Mouse (Mus musculus): ENCODE results near the gene Gm6358. TPM values are rescaled to one million over a fixed set of nuclear protein-coding genes. Genes with fewer than 3 reads are reported as not detected.
"Not testable (repeated sequence)": the region's sequence is repeated elsewhere in the genome, so short reads cannot be mapped to it uniquely, and the experiment has no call there.

The Gm6358 gene
- total RNA-seq (2021), result not detected

DNA sequence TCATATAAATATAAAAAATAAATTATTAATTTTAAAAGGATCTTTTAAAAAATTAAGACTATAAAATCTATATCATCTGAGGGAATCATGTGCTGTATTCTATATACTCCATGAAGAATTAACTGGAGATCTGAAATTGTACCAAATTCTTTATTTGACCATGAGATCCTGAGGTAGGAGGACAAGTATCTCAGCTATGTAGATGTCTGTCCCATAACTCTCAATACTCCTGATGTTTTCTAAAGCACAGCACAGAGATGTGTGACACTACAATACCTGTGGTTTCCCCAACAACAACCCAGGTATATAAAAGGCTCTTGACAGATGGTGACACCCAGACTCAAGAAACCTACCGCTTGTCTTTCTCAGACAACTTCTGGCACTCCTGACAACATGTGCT, at the start of gene Gm6358:
Gene Gm6358, plus strand, starts transcription at position 301 of the 400 bp plus-strand sequence.
- intact Hi-C loops (cut with DNase I), result no loop called here

DNA sequence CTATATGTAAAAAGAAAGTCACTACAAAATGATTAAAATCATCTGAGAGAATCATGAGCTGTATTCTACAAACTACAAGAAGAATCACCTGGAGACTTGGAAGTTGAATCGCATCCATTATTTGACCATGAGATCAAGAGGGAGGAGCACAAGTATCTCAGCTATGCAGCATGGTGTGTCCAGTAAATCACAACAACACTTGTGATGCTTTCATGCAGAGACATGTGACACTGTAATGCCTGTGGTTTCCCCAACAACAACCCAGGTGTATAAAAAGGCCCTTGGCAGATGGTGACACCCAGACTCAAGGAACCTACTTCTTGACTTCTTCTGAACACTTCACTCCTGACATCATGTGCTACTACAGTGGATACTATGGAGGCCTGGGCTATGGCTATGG, 10.1 kb downstream of the Gm6358 start, which contains the start of gene Gm10061:
Gene Gm10061, plus strand, starts transcription at position 301 of the 400 bp plus-strand sequence.
- intact Hi-C loops (cut with DNase I), result no loop called here
- no peak for DNase-seq (ENCODE audit: low spot score in 2 of 2)

More for the DNA sequence above, at the start of gene Gm6358:
- DNase-seq (ENCODE audit: low spot score in 2 of 2), result no peak

DNA sequence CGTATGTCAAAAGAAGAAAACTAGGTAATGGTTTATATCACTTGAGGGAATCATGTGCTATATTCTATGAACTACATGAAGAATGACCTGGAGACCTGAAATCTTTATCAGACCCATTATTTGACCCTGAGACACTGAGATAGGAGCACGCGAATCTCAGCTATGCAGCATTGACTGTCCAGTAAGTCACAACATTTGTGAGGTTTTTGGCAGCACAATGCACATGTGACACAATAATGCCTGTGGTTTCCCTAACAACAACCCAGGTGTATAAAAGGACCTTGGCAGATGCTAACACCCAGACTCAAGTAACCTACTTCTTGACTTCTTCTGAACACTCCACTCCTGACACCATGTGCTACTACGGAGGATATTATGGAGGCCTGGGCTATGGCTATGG, 17.0 kb downstream of the Gm6358 start, which contains the start of gene Gm9789:
Gene Gm9789, plus strand, starts transcription at position 301 of the 400 bp plus-strand sequence.
- no peak for DNase-seq (ENCODE audit: low spot score in 2 of 2)
- intact Hi-C loops (cut with DNase I), result no loop called here

DNA sequence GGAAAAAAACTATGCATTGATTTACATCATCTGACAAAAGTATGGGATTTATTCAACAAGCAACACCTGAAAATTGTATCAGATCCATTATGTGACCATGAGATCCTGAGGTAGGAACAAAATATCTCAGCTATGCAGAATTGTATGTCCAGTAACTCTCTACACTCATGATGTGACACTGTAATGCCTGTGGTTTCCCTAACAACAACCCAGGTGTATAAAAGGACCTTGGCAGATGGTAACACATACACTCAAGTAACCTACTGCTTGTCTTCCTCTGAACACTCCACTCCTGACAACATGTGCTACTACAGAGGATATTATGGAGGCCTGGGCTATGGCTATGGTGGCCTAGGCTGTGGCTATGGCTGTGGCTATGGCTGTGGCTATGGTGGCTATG, 28.5 kb downstream of the Gm6358 start, which contains the start of gene Gm7735:
Gene Gm7735, plus strand, starts transcription at position 301 of the 400 bp plus-strand sequence.
- DNase-seq (ENCODE audit: low spot score in 2 of 2); intact Hi-C loops (cut with DNase I): not testable (repeated sequence)

DNA sequence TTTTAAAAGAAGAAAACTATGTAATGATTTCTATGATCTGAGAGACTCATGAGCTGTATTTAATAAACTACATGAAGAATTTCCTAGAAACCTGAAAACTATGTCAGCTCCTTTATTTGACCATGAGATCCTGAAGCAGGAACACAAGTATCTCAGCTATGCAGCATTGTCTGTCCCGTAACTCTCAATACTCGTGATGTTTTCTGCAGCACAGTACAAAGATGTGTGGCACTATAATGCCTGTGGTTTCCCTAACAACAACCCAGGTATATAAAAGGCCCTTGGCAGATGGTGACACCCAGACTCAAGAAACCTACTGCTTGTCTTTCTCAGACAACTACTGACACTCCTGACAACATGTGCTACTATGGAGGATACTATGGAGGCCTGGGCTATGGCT, 33.8 kb downstream of the Gm6358 start, which contains the start of gene 1110057P08Rik:
Gene 1110057P08Rik, plus strand, starts transcription at position 301 of the 400 bp plus-strand sequence.
- no peak for DNase-seq (ENCODE audit: low spot score in 2 of 2)
- intact Hi-C loops (cut with DNase I), result no loop called here

DNA sequence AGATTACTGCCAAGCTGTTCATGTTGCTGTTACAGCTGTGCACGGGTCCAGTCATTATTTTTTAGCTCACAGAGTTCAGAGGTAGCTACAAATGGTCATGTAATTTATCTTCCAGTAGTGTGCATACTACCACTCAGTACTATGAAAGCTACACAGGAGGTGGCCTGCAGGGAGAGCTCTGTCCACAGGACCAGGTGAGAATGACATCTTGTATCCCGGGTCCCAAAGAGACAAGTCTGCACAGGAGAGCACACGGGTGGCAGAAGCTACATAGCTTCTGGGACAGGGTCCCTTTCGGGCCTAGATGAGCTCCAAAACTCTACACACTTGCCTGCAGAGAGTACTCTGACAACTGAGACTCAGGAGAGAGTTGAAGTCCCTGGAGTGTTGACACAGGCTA, 48.0 kb downstream of the Gm6358 start:
- DNase-seq (ENCODE audit: low spot score in 2 of 2), result no peak
- intact Hi-C loops (cut with DNase I), result no loop called here

Other genes starting within 250 kb of the Gm6358 start
- gene Krtap19-5, start 244.4 kb upstream of the Gm6358 start, total RNA-seq (2021), result not detected
- gene Krtap19-9b, start 208.6 kb upstream of the Gm6358 start, total RNA-seq (2021), result not detected
- not detected for gene Krtap16-3, start 178.0 kb upstream of the Gm6358 start, total RNA-seq (2021)
- gene Krtap22-2, start 130.1 kb upstream of the Gm6358 start, total RNA-seq (2021), result not detected
- gene Gm10229, start 125.6 kb upstream of the Gm6358 start, total RNA-seq (2021), result not detected
- gene Krtap6-1, start 109.2 kb upstream of the Gm6358 start, total RNA-seq (2021), result not detected
- gene Gm10228, start 99.4 kb upstream of the Gm6358 start, total RNA-seq (2021), result not detected
- not detected for gene Krtap6-5, start 93.0 kb upstream of the Gm6358 start, total RNA-seq (2021)
- gene 1110025L11Rik, start 76.8 kb upstream of the Gm6358 start, total RNA-seq (2021), result not detected
- gene Krtap6-3, start 56.8 kb upstream of the Gm6358 start, total RNA-seq (2021), result not detected
- not detected for gene Gm10061, start 10.2 kb downstream of the Gm6358 start, total RNA-seq (2021)
- gene Gm9789, start 17.1 kb downstream of the Gm6358 start, total RNA-seq (2021), result not detected
- not detected for gene Gm7735, start 28.6 kb downstream of the Gm6358 start, total RNA-seq (2021)
- gene 1110057P08Rik, start 33.9 kb downstream of the Gm6358 start, total RNA-seq (2021), result not detected
- gene Krtap20-2, start 65.0 kb downstream of the Gm6358 start, total RNA-seq (2021), result not detected